Mouse (Mus musculus) heart, postnatal 4 days (tissue): ENCODE results near the gene Aldh3b2. TPM values are rescaled to one million over a fixed set of nuclear protein-coding genes. Genes with fewer than 3 reads are reported as not detected.

Source experiments
- DNase-seq: peaks from one replicate; pipeline ENCODE4 v3.0.0; 2021
- total RNA-seq, 2 experiments: library from RNA; stranded (reverse); gene quantifications; 2 replicates each; pipeline ENCODE4 v1.2.3; 2021

The Aldh3b2 gene
- total RNA-seq: under 1 TPM; 0.12 to 0.32 TPM

DNA sequence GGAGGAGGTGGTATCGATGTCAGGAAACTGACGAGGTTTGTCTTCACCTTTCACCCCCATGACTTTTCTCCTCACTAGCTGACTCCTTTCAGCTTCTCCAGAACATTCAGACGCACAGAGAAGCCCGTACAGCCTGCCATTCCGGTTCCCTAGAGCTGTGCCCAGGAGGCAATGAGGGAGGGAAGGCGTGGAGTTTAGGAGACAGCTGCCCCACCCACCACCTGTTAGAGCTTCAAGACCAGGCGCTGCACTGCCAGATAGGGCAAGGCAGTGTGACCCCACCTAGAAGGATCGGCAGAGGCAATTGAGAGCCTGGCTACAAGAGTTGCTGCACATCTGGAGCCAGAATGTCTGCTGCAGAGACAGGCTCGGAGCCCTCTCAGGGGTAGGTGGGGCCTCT, at the start of gene Aldh3b2:
Gene Aldh3b2, plus strand, starts transcription at position 100 of the 400 bp plus-strand sequence.
- DNase-seq: no peak

- DNase-seq: no peak
Observed at GRCm38 (mm10) chr19:3922661-3923371, 49.3 kb upstream of the Aldh3b2 start.

GRCm38 (mm10) chr19:3923586-3923985, 48.5 kb upstream of the Aldh3b2 start:
- peak; percentile 50 for DNase-seq

DNA sequence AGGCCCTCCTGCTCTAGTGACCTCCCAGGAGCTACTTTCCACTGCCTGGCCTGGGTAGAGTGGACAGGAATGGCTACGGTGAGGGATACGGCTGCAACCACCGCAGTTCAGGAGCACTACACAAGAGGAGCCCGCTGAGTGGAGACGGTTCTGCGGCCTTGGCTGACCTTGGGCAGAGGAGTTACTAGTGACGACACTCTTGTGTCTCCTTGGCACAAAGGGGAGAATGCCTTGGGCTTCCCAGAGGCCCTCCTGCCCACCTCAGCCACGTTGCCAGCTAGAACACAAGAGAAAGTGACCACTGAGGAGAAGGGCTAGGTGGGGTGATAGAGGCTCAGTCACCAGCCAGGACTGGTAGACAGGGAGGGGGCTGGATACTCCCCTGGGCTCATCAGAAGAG, 47.9 kb upstream of the Aldh3b2 start:
- DNase-seq: no peak

- no peak for DNase-seq
Observed at GRCm38 (mm10) chr19:3924868-3925267, 47.3 kb upstream of the Aldh3b2 start.

GRCm38 (mm10) chr19:3925859-3926258, 46.3 kb upstream of the Aldh3b2 start:
- no peak for DNase-seq

DNA sequence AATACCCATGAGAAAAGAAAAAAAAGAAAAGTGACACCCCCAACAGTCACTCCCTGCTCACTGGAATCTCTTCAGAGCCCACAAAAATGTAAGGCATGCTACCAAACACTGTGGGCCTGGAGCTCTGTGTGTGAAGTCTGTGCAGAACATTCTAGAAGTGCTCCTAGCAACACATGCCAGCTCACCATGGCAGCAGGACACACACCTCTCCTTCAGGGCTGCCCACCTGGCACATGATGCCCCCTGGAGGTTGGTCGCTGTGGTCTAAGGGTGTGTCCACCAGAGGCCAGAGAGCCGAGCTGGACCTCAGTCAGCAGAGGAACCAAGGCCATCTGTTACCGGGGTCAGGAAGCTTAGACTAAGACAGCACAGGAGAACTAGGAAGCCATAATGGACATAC, 45.8 kb upstream of the Aldh3b2 start:
- no peak for DNase-seq

DNA sequence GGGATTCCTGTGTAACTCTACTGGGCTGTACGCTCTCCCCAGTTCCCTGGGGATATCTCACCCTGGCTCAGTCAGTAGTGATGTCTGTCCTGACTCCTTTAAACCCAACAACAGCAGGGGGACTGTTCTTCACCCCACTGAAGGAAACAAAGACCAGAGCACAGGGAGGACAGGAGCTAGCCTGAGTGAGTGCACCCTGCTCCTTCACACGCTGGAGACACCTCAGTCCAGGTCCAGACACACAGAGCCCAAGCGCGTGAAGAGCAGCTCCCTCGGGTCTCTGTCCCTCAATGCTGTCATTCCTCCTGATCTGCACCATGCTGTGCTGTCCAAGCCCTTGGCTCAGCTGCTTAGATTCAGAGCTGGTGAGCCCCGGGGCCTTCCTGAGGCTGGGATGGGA, 45.4 kb upstream of the Aldh3b2 start:
- DNase-seq: no peak

DNA sequence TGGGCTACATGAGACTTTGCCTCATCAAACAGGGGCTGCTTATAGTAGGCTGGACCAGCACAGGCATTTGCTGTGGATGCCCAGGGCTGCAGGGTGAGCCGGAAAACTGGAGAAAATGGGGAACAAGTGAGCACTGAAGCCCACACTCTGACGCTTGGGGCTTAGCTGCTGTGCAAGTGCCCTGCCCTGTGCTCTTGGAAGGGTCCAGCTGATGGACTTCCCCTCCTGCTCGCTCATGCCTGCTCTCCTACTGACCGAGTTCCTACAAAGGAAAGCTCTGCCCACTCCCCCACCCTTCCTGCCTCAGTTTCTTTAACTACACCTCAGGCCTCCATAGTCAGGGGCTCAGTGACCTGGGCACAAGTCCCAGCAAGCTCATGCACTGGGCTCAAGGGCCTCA, 44.1 kb upstream of the Aldh3b2 start:
- DNase-seq: no peak

- DNase-seq: no peak
Observed at GRCm38 (mm10) chr19:3928779-3929178, 43.3 kb upstream of the Aldh3b2 start.

GRCm38 (mm10) chr19:3929211-3929941, 42.8 kb upstream of the Aldh3b2 start, which contains the start of gene Aldh3b1:
Gene Aldh3b1, minus strand, starts transcription at chr19:3929808.
- peak; percentile 90 for DNase-seq

DNA sequence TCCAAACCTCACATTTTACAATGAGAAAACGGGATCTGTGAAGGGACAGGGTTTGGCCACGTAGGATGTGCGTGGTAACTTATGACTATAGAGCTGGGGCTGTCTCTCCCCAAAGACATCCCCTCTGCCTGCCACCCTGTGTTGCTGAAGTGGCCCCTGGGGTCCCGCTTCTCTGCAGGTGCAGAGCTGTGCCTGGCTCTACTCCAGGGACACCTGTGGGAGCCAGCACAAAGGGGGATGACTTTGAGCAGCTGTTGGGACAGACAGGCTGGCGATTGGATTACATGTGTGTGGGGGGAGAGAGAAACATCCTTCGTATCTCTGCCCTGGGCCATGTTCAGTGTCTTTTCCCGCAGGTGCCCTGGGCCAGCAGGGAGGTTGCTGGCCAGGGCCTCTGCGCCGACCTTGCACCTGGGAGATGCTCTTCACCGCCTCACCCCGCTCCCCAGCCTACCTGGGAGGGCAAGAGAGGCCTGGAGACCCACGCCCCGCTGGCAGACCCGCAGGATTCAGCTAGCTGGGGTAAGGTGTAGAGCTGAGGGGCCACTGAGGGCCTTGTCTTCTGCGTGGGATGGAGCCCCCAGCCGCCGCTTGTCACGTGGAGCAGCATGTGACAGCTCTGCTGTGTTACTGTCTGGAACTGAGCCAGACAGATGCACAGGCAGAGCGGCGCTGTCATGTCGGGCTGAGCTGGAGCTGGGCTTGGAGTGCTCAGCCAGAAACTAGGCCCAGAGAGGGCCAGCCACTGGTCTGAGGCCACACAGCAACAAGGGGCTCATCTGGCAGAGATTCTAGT, 41.7 kb upstream of the Aldh3b2 start:
- no peak for DNase-seq

DNA sequence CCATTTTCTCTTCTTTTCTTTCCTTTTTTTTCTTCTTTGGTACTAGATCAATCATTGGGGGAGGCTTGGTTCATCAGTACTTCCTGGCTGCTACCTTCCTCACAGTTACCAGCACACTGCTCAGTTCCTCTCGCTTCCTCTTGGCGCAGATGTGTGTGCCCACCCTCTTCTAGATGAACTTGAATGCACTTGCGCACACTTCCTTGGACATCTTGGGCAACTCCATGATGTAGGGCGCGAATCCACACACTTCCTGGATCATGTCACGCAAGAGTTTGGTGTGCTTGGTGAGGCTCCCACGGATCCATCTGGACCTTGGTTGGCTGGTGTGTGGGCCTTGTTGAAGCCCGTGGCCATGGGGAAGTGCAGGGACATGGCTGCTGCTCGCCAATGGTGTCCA, 40.4 kb upstream of the Aldh3b2 start:
- no peak for DNase-seq

- peak; percentile 73 for DNase-seq
Observed at GRCm38 (mm10) chr19:3935032-3935895, 36.9 kb upstream of the Aldh3b2 start, which contains the start of gene Unc93b1. Gene Unc93b1, plus strand, starts transcription at chr19:3935186.

GRCm38 (mm10) chr19:3935896-3936850, 36.0 kb upstream of the Aldh3b2 start:
- DNase-seq: peak; percentile 68

GRCm38 (mm10) chr19:3942315-3942714, 29.8 kb upstream of the Aldh3b2 start:
- no peak for DNase-seq

GRCm38 (mm10) chr19:3942986-3943735, 29.0 kb upstream of the Aldh3b2 start:
- DNase-seq: no peak

DNA sequence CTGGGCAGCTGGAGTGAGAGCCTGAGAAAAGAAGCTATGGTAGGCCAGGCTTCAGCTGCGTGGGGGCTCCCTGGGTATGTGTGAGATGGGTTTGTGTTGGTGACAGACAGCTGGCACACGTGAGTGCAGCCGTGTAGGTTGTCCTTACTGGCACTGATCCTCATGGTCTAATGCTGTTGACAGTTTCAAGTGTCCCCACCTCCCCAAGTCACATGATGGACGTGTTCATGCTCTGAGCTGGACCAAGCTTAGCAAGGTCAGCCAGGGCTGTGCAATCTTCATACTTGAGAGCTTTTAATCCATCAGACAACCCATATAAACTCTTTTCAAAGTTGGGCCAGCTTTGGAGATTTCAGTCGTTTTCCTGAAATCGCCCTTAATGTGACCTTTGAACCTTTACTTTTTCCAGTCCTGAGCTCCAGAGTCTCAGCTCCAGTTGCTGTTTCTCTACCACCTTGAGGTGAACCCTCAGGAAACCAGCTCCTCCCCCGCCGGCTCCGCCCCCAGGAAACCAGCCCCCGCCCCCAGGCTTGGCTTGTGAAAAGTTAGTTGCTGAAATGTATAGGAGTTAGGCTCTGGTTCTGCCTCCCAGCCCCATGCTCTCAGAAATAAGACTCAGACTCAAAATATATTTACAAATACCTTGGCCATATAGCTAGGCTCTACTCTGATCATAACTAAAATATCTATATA, 26.1 kb upstream of the Aldh3b2 start:
- DNase-seq: peak; percentile 53

- peak; percentile 84 for DNase-seq
Observed at GRCm38 (mm10) chr19:3946715-3947114, 25.4 kb upstream of the Aldh3b2 start.
